Mouse (Mus musculus): ENCODE data around the gene Hspb8. TPM values are rescaled to one million over a fixed set of nuclear protein-coding genes. Genes with fewer than 3 reads are reported as not detected.
"Not testable (repeated sequence)": the region's sequence is repeated elsewhere in the genome, so short reads cannot be mapped to it uniquely, and the experiment has no call there.

Hspb8 gene
- polyA plus RNA-seq, 1 experiment = 64.0 TPM

DNA sequence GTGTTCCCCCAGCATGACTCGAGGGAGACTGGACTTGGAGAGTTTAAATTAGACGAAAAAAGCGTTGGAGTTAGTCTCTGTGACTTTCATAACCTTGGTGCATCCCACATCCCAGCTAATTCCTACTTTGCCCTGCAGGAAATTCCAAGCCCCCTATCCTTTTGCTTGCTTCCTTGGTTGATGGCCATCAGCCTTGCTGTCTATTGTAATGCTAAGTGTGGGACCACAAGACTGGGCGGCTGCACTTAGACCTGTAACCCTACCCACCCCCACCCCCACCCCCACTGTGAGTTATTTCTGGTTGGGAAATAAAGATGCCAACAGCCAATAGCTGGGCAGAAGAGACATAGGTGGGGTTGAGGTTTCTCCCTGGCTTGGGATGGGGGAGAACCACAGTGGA is 15.7 kb upstream of the Hspb8 start:
- Histone ChIP-seq H3K4me3 (ENCODE audit: low read depth, low read length) (peak overlapping the region; percentile 15; the same call in 1 of the 2 replicates), H3K9ac (ENCODE audit: low read depth, poor library complexity, severe bottlenecking) (no peak overlapping the region), H3K27ac (ENCODE audit: insufficient read depth, low read length) (peak overlapping the region; percentile 75), H3K36me3 (ENCODE audit: control insufficient read depth, insufficient read depth, low read length, poor library complexity, severe bottlenecking) (no peaks in the 10 kb centered on the region), H3K27me3 (ENCODE audit: control insufficient read depth, insufficient read depth, low read length, poor library complexity, severe bottlenecking) (no peaks in the 10 kb centered on the region), H3K4me1 (ENCODE audit: control insufficient read depth, insufficient read depth, low read length) (peaks cover 14% of the 10 kb centered on the region), H3K9me3 (replicated peaks; ENCODE audit: control insufficient read depth, insufficient read depth, low read length, poor library complexity, severe bottlenecking) (no peaks in the 10 kb centered on the region)
- TF ChIP-seq EP300 (IDR thresholded peaks at IDR 0.05; ENCODE audit: insufficient read depth, low read depth, low read length) = peak; percentile 90
- TF ChIP-seq POLR2A (IDR thresholded peaks at IDR 0.05; ENCODE audit: insufficient read depth, low read length) = no peak

DNA sequence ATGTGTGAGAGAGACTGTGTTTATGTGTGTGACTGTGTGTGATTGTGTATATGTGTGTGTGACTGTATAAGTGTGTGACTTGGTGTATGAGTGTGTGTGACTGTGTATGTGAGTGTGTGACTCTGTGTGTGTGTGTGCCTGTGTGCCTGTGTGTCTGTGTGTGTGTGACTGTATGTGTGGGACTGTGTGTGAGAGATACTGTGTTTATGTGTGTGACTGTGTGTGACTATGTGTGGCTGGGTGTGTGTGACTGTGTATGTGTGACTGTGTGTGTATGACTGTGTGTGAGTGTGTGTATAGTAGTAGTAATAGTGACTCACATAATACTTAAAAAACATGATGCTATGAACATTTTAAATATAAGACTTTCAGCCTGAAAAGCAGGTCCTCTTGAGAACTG is 13.5 kb upstream of the Hspb8 start:
- H3K4me1 ChIP-seq (ENCODE audit: control insufficient read depth, insufficient read depth, low read length) = peaks cover 14% of the 10 kb centered on the region
- H3K9me3 ChIP-seq (replicated peaks; ENCODE audit: control insufficient read depth, insufficient read depth, low read length, poor library complexity, severe bottlenecking) = no peaks in the 10 kb centered on the region
- H3K36me3 ChIP-seq (ENCODE audit: control insufficient read depth, insufficient read depth, low read length, poor library complexity, severe bottlenecking) = no peaks in the 10 kb centered on the region
- TF ChIP-seq EP300 (IDR thresholded peaks at IDR 0.05; ENCODE audit: insufficient read depth, low read depth, low read length) = no peak
- TF ChIP-seq CTCF (IDR thresholded peaks at IDR 0.05; ENCODE audit: low read depth, low read length) = no peak
- TF ChIP-seq POLR2A (IDR thresholded peaks at IDR 0.05; ENCODE audit: insufficient read depth, low read length) = no peak
- H3K27ac ChIP-seq (ENCODE audit: insufficient read depth, low read length) = no peak overlapping the region
- H3K4me3 ChIP-seq (ENCODE audit: low read depth, low read length) = no peak overlapping the region
- H3K9ac ChIP-seq (ENCODE audit: low read depth, poor library complexity, severe bottlenecking) = no peak overlapping the region
- no peaks in the 10 kb centered on the region for H3K27me3 ChIP-seq (ENCODE audit: control insufficient read depth, insufficient read depth, low read length, poor library complexity, severe bottlenecking)

DNA sequence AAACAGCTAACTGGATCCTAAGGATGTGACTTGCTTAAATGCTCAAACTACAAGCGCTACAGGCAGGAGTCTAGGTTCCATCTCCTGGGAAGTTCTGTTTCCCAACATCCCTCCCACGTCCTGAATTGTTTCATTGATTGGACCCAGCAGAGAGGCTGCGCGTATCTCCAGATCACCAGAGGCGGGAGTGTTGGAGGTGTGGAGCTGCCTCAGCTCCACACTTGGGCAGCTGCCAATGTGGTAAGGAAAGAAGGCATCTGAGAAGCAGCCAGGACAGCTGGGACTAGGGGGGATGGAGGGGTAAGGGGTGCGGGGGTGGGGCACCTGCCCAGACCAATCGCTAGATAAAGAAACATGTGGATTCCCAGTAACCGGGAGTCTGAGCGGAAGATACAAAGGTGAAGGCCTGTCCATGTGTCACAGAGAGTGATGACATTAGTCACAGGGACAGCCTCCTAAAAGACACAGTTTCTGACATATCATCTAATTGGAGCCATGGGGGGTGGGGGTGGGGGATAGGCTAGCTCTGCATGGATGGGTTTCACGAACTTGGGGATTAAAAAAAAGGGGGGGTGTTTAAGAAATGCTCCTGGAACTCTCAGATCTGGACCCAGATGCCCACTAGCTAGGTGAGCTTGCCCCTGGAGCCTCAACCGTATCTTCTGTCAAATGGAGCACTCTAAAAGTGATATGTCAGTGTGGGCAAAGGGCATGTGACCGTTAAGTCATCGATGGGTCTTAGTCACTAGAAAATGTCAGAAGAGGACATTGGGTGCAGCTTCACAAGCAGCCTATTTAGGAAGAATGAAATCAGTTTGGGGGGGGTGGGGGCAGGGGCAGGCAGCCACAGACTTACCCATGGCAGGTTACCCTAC is 12.5 kb upstream of the Hspb8 start:
- Histone ChIP-seq H3K27ac (ENCODE audit: insufficient read depth, low read length) (no peak overlapping the region), H3K4me1 (ENCODE audit: control insufficient read depth, insufficient read depth, low read length) (peaks cover 14% of the 10 kb centered on the region), H3K9ac (ENCODE audit: low read depth, poor library complexity, severe bottlenecking) (no peak overlapping the region), H3K27me3 (ENCODE audit: control insufficient read depth, insufficient read depth, low read length, poor library complexity, severe bottlenecking) (no peaks in the 10 kb centered on the region), H3K4me3 (ENCODE audit: low read depth, low read length) (no peak overlapping the region), H3K36me3 (ENCODE audit: control insufficient read depth, insufficient read depth, low read length, poor library complexity, severe bottlenecking) (no peaks in the 10 kb centered on the region), H3K9me3 (replicated peaks; ENCODE audit: control insufficient read depth, insufficient read depth, low read length, poor library complexity, severe bottlenecking) (no peaks in the 10 kb centered on the region)
- TF ChIP-seq CTCF (IDR thresholded peaks at IDR 0.05; ENCODE audit: low read depth, low read length) = no peak
- TF ChIP-seq POLR2A (IDR thresholded peaks at IDR 0.05; ENCODE audit: insufficient read depth, low read length) = no peak
- no peak for TF ChIP-seq EP300 (IDR thresholded peaks at IDR 0.05; ENCODE audit: insufficient read depth, low read depth, low read length)

DNA sequence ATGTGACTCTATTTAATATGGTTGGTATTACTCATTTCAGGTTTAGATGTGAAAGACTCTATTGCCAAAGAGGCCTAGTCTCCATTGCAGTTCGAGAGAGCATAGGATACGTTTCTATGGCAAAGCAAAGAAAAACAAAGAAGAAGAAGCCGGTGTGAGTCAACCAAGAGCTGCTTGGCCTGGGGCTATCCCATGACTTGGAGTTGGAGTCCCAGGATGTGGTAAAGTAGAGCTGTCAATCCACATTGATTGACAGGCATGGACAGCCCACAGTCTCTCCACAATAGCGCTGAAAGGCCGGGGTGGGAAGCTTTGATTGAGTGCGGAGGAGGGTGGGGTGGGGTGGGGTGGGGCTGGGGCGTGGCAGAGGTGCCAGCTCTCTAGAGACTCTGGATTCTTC is 10.2 kb upstream of the Hspb8 start:
- TF ChIP-seq EP300 (IDR thresholded peaks at IDR 0.05; ENCODE audit: insufficient read depth, low read depth, low read length) = 0 out of 2 replicates have a peak, but pooled peaks have one; percentile 14
- TF ChIP-seq CTCF (IDR thresholded peaks at IDR 0.05; ENCODE audit: low read depth, low read length) = no peak
- TF ChIP-seq POLR2A (IDR thresholded peaks at IDR 0.05; ENCODE audit: insufficient read depth, low read length) = no peak
- no peaks in the 10 kb centered on the region for H3K36me3 ChIP-seq (ENCODE audit: control insufficient read depth, insufficient read depth, low read length, poor library complexity, severe bottlenecking)
- H3K4me3 ChIP-seq (ENCODE audit: low read depth, low read length) = no peak overlapping the region
- H3K27ac ChIP-seq (ENCODE audit: insufficient read depth, low read length) = peak overlapping the region; percentile 26; the same call in 1 of the 2 replicates
- no peaks in the 10 kb centered on the region for H3K9me3 ChIP-seq (replicated peaks; ENCODE audit: control insufficient read depth, insufficient read depth, low read length, poor library complexity, severe bottlenecking)
- no peaks in the 10 kb centered on the region for H3K27me3 ChIP-seq (ENCODE audit: control insufficient read depth, insufficient read depth, low read length, poor library complexity, severe bottlenecking)
- H3K4me1 ChIP-seq (ENCODE audit: control insufficient read depth, insufficient read depth, low read length) = peaks cover 13% of the 10 kb centered on the region
- H3K9ac ChIP-seq (ENCODE audit: low read depth, poor library complexity, severe bottlenecking) = no peak overlapping the region

DNA sequence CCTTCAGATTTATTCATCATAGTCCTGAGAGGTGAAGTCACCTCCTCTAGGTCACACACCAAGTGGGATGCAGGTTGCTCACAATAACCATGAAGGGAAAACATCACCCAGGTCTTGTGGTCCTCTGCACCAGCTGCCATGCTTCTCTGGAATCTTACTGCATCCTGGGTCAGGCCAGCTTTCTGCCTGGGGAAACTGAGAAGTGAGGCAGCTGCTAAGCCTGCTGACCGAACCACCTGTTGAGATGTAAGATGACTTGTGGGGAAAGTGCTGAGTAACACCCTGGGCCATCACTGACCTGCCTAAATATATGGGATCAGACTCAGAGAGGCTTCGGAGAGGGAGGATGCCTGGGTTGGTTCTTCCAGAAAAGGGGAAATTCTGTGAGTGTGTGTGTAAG is 4.0 kb upstream of the Hspb8 start:
- Histone ChIP-seq H3K27ac (ENCODE audit: insufficient read depth, low read length) (no peak overlapping the region), H3K27me3 (ENCODE audit: control insufficient read depth, insufficient read depth, low read length, poor library complexity, severe bottlenecking) (no peaks in the 10 kb centered on the region), H3K4me3 (ENCODE audit: low read depth, low read length) (no peak overlapping the region), H3K9ac (ENCODE audit: low read depth, poor library complexity, severe bottlenecking) (no peak overlapping the region), H3K9me3 (replicated peaks; ENCODE audit: control insufficient read depth, insufficient read depth, low read length, poor library complexity, severe bottlenecking) (no peaks in the 10 kb centered on the region), H3K36me3 (ENCODE audit: control insufficient read depth, insufficient read depth, low read length, poor library complexity, severe bottlenecking) (no peaks in the 10 kb centered on the region), H3K4me1 (ENCODE audit: control insufficient read depth, insufficient read depth, low read length) (peaks cover 6% of the 10 kb centered on the region)
- TF ChIP-seq POLR2A (IDR thresholded peaks at IDR 0.05; ENCODE audit: insufficient read depth, low read length) (no peak), EP300 (IDR thresholded peaks at IDR 0.05; ENCODE audit: insufficient read depth, low read depth, low read length) (no peak), CTCF (IDR thresholded peaks at IDR 0.05; ENCODE audit: low read depth, low read length) (no peak)

DNA sequence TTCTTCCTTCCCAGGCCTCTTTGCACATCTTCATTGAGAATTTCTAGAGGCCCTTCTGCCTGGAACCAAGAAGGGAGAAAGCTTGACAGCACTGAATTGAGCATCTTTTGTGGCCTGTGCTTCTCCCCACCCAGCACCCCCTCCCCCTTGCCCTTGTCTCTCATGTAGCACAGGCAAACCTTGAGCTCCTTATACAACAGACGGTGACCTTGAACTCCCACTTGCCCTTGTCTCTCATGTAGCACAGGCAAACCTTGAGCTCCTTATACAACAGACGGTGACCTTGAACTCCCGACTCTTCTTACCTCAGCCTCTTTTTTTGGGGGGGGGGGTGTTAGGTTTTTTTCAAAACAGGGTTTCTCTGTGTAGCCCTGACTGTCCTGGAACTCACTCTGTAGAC is 3.0 kb upstream of the Hspb8 start:
- not testable (repeated sequence) for H3K36me3 ChIP-seq (ENCODE audit: control insufficient read depth, insufficient read depth, low read length, poor library complexity, severe bottlenecking); H3K4me3 ChIP-seq (ENCODE audit: low read depth, low read length); H3K27me3 ChIP-seq (ENCODE audit: control insufficient read depth, insufficient read depth, low read length, poor library complexity, severe bottlenecking); H3K9ac ChIP-seq (ENCODE audit: low read depth, poor library complexity, severe bottlenecking); H3K9me3 ChIP-seq (replicated peaks; ENCODE audit: control insufficient read depth, insufficient read depth, low read length, poor library complexity, severe bottlenecking); H3K27ac ChIP-seq (ENCODE audit: insufficient read depth, low read length); H3K4me1 ChIP-seq (ENCODE audit: control insufficient read depth, insufficient read depth, low read length)
